Mouse (Mus musculus): ENCODE results near the gene Siah3. TPM values are rescaled to one million over a fixed set of nuclear protein-coding genes. Genes with fewer than 3 reads are reported as not detected.

Siah3 gene
- polyA plus RNA-seq, 1 experiment from 2014 or later, result 0.35 TPM

DNA sequence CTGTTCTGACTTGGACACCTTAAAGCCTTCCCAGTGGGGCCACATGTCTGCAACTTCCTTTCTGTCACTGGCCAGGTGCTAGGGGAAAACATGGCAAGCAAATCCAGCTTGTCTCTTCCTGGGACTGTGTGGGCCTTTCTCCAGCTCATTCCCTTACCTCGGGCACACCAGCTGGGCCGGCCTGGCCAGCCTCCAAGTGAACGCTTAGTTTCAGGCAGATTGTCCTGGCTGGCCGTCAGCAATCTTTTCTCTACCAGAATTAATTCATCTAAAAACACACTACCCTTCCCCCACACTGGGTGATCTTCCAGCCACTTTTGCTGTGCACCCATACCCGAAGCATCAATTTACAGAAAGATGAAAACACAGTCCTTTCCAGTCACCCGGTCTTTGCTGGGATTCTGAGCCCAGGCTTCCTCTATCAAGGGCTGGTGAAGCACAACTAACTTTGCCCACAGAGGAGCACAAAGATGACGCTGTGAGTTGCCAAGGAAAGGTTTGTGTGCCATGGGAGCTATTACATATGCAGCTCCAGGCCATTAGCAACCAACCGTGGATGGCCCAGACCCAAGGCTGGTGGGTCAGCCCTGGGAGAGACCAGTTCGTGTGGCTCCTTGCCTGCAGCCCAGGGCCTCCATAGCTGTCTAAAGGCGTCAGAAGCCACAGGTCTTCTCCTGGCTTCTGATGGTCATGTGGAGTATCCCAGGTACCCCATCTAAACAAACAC, 71.8 kb downstream of the Siah3 start:
- peak; percentile 62; the same call in 1 of the 2 replicates for ATAC-seq (ENCODE audit: insufficient number of reproducible peaks, insufficient read depth, low FRiP score, low TSS enrichment, low read depth)
- Histone ChIP-seq H3K9me3 (no peaks in the 10 kb centered on the region), H3K4me2 (no peak overlapping the region), H3K27ac (0 out of 2 replicates have a peak overlapping the region, but pooled peaks have one; percentile 11), H3K36me3 (no peaks in the 10 kb centered on the region), H3K4me1 (peaks cover 16% of the 10 kb centered on the region), H3K9ac (no peak overlapping the region), H3K27me3 (peaks cover 8% of the 10 kb centered on the region; the same call in 1 of the 2 replicates), H3K4me3 (no peak overlapping the region)
- 61% methylated on average over 10 of the region's 10 CpGs for WGBS

DNA sequence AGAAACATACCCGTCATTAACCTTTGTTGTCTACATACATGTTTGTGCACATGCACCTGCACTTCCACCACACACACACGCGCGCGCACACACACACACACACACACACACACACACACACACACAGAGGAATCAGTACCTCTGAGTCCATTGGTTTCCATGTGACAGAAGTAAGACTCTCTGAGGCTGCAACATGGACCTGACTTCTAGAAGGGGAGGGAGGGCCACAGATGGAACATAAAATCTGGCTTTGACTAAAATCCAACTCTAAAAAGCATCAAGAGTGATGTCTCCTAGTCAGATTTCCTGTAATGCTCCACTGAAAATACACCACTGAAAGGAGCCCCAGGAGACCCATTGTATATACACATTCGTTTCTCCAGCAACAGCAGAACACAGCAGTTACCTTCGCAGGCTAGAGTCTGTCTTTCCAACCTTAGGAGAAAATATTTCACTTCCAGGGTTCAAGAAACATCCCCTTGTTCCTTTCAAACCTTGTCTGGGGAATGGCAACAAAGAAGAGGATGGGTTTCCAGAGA, 75.1 kb downstream of the Siah3 start:
- Histone ChIP-seq H3K27ac (no peak overlapping the region), H3K4me3 (no peak overlapping the region), H3K4me1 (peaks cover 16% of the 10 kb centered on the region), H3K36me3 (no peaks in the 10 kb centered on the region), H3K4me2 (no peak overlapping the region), H3K27me3 (peaks cover 12% of the 10 kb centered on the region; the same call in 1 of the 2 replicates), H3K9me3 (no peaks in the 10 kb centered on the region), H3K9ac (no peak overlapping the region)
- no peak for ATAC-seq (ENCODE audit: insufficient number of reproducible peaks, insufficient read depth, low FRiP score, low TSS enrichment, low read depth)
- 71% methylated on average over 7 of the region's 7 CpGs for WGBS

DNA sequence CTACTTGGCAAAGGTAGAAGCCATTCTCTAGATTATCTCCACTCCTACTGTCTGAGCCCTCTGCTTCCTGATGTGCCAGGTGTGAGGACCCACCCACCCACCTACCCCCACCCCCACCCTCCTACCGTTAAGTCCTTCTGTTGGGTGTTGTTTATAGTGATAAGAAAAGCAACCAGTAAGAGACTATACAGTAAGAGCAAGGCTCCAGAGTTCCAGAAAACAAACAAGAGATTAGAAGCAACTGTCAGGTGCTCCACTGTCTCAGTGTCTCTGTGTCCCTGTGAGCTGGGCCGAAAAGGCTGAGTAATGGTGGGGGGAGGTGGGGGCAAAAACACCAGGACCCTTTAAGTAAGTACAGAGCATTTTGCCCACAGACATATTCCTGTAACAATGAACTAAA, 83.4 kb downstream of the Siah3 start:
- peaks cover 24% of the 10 kb centered on the region for H3K4me1 ChIP-seq
- H3K27me3 ChIP-seq, result 0 out of 2 replicates have a peak, but pooled peaks cover 2% of the 10 kb centered on the region
- no peak for ATAC-seq (ENCODE audit: insufficient number of reproducible peaks, insufficient read depth, low FRiP score, low TSS enrichment, low read depth)
- H3K4me3 ChIP-seq, result no peak overlapping the region
- 54% methylated on average over 2 of the region's 2 CpGs for WGBS
- H3K4me2 ChIP-seq, result no peak overlapping the region
- no peak overlapping the region for H3K27ac ChIP-seq
- H3K9ac ChIP-seq, result no peak overlapping the region
- no peaks in the 10 kb centered on the region for H3K36me3 ChIP-seq
- H3K9me3 ChIP-seq, result no peaks in the 10 kb centered on the region

DNA sequence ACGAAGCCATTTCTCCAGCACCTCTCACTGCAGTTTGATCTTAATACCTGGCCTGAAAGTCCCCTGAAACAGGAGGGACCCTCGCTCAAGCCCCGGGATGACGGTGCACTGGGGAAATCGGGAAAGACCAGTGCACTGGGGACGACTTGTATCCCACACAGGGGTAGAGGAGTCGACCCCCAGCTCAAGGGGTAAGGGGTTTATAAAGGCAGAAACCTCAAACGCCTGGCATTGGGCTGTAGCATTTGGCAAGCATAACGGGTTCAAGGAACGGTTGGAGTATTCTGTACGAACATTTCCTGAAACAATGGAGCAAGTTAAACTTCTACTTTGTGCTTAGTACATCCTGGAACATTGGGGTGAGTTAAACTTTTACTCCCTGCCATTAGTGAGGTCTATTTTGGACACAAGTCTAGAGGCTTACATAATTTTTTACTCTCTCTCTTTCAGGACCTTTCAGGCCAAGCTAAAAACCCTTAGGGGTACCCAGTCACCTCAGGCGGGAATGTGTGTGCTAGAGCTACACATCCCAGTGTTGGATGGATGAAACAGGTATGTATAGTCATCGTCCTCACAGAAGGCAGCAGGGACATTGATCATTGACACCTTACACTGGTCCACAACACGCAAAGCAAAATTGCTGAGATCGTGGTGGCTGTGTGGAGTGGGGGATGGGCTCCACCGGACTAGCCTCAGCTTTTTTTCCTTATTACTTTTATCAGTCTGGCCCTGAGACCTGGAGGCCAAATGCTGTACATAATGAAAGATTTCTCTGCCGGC, 84.6 kb downstream of the Siah3 start:
- Histone ChIP-seq H3K9me3 (no peaks in the 10 kb centered on the region), H3K27me3 (no peaks in the 10 kb centered on the region), H3K4me1 (peaks cover 24% of the 10 kb centered on the region), H3K36me3 (no peaks in the 10 kb centered on the region), H3K4me2 (no peak overlapping the region), H3K4me3 (no peak overlapping the region), H3K9ac (no peak overlapping the region), H3K27ac (no peak overlapping the region)
- no peak for ATAC-seq (ENCODE audit: insufficient number of reproducible peaks, insufficient read depth, low FRiP score, low TSS enrichment, low read depth)
- 53% methylated on average over 17 of the region's 17 CpGs for WGBS

DNA sequence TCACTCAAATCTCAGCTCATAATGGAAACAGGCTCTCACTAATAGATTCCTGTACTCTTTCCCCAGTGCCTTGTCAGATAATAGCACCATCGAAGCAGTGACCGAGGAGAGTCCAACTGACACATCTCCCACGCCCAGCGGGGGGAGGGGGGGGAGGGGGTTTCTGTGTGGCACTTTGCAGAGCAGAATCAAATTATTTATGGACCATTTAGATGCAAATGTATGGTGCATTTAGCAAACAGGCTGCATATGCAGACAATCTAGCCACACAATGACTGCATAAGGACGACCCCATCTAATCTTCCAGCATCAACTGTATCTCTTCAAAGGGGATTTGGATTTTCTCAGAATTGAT, 85.2 kb downstream of the Siah3 start:
- Histone ChIP-seq H3K4me3 (no peak overlapping the region), H3K9me3 (no peaks in the 10 kb centered on the region), H3K27me3 (no peaks in the 10 kb centered on the region), H3K4me1 (peaks cover 24% of the 10 kb centered on the region), H3K27ac (no peak overlapping the region), H3K36me3 (no peaks in the 10 kb centered on the region), H3K4me2 (no peak overlapping the region), H3K9ac (no peak overlapping the region)
- ATAC-seq (ENCODE audit: insufficient number of reproducible peaks, insufficient read depth, low FRiP score, low TSS enrichment, low read depth), result no peak
- WGBS, result 3% methylated on average over 5 of the region's 5 CpGs

DNA sequence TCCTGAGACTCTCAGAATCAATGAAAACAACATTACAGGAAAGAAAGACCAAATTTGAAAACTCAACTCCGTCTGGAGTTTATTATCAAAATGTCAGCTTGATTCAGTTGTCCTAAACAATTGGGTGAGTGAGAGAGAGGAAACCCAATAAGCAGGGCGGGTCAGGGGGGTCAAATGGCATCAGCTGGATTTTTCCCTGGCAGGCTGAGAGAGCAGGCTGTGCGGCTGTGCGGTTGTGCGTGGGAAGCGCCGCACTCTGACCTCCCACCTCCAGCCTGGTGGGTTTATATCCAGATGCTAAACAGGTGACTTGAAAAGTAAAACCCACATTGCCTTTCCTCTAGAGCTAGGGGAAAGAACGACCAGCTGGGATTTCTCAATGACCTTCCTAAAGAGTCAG, 85.9 kb downstream of the Siah3 start:
- Histone ChIP-seq H3K4me2 (no peak overlapping the region), H3K9me3 (no peaks in the 10 kb centered on the region), H3K36me3 (no peaks in the 10 kb centered on the region), H3K27ac (no peak overlapping the region), H3K9ac (no peak overlapping the region), H3K4me3 (no peak overlapping the region), H3K27me3 (no peaks in the 10 kb centered on the region), H3K4me1 (peaks cover 19% of the 10 kb centered on the region)
- no peak for ATAC-seq (ENCODE audit: insufficient number of reproducible peaks, insufficient read depth, low FRiP score, low TSS enrichment, low read depth)
- WGBS, result 7% methylated on average over 8 of the region's 8 CpGs

DNA sequence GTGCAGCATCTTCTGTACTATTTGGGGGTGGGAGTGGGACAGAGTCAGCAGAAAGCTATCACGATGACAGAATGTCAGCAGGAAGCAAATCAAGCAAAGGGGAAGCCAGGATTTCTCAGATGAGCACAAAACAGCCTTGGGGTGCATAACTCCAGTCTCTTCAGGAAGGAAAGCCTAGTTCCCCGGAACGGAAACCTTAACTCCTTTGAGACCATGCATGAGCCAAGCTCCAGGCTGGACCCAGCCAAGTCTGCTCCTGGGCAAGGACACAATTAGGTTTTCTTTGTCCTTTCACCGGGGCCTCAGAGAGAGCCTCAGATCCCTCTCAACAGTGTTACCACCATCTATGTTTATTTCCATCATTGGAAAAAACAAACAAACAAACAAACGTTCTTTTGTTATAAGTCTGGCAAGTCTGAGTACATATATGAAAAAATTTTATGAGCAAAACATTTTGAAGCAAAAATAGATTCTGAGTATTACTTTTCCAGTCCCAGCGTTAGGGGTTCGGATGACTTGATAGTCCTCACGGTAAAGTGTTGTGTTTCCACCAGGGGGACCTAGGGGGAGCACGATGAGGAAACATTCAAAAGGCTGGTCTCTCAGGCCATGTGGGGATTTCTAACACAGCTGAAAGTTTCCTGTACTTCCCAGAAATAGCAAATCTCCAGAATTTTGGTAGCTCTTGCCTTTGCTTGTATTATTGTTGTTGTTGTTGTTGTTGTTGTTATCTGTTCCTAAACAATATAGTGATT, 106.0 kb downstream of the Siah3 start:
- no peak overlapping the region for H3K9ac ChIP-seq
- no peaks in the 10 kb centered on the region for H3K4me1 ChIP-seq
- H3K27ac ChIP-seq, result no peak overlapping the region
- ATAC-seq (ENCODE audit: insufficient number of reproducible peaks, insufficient read depth, low FRiP score, low TSS enrichment, low read depth), result no peak
- no peaks in the 10 kb centered on the region for H3K9me3 ChIP-seq
- H3K36me3 ChIP-seq, result no peaks in the 10 kb centered on the region
- H3K27me3 ChIP-seq, result no peaks in the 10 kb centered on the region
- no peak overlapping the region for H3K4me2 ChIP-seq
- no peak overlapping the region for H3K4me3 ChIP-seq
- 36% methylated on average over 9 of the region's 9 CpGs for WGBS

DNA sequence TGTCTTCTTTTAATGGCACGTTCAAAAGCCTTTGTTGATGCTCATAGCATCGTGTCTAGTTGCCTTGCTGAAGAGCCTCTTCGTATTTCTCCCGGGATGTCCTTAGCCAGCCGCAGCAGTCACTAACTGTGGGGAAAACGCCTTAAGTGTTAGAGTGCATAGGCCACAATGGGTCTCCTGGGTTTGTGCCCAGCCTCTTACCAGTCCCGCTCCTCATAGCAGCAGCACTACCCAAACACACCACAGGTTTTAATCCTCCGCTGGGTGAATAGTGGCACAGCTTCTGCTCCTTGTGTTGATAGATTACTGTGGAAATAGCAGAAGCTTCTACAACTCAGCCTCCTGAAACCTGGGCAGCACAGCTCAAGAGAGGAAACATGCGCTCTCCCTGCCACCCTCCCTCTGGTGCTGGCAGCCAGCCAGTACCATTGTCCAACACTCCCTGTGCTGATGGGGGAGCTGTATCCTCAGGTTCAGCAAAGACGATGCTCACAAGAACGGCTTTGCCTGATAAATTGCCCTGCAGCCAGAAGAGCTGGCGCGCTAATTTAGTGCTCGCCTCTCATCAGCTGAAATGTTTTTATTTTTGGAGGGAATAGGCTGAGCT, 109.9 kb downstream of the Siah3 start:
- H3K4me3 ChIP-seq, result no peak overlapping the region
- H3K4me1 ChIP-seq, result no peaks in the 10 kb centered on the region
- no peaks in the 10 kb centered on the region for H3K27me3 ChIP-seq
- ATAC-seq (ENCODE audit: insufficient number of reproducible peaks, insufficient read depth, low FRiP score, low TSS enrichment, low read depth), result no peak
- H3K9ac ChIP-seq, result no peak overlapping the region
- H3K27ac ChIP-seq, result no peak overlapping the region
- no peak overlapping the region for H3K4me2 ChIP-seq
- WGBS, result 67% methylated on average over 14 of the region's 14 CpGs
- no peaks in the 10 kb centered on the region for H3K9me3 ChIP-seq
- H3K36me3 ChIP-seq, result no peaks in the 10 kb centered on the region

DNA sequence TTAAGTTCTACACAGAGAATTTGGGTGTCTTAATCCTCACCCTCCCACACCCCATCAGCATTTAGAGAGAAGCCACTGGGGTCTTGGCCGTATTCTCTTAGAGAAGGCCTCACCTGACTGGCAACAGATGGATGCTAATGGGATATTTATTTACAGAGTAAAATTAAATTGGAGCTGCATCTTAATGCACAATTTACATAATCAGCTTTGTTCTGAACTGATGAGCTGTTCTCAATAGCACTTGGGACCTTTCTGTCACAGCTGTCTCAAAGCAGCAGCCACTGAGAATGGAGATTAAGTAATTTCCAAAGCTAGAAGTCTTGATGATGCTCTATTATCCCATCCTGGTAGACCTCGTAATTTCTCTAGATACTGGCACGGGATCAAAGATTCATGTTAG, 110.5 kb downstream of the Siah3 start:
- no peaks in the 10 kb centered on the region for H3K27me3 ChIP-seq
- ATAC-seq (ENCODE audit: insufficient number of reproducible peaks, insufficient read depth, low FRiP score, low TSS enrichment, low read depth), result no peak
- H3K9me3 ChIP-seq, result no peaks in the 10 kb centered on the region
- no peaks in the 10 kb centered on the region for H3K4me1 ChIP-seq
- no peaks in the 10 kb centered on the region for H3K36me3 ChIP-seq
- H3K4me3 ChIP-seq, result no peak overlapping the region
- no peak overlapping the region for H3K4me2 ChIP-seq
- H3K9ac ChIP-seq, result no peak overlapping the region
- 70% methylated on average over 3 of the region's 3 CpGs for WGBS
- no peak overlapping the region for H3K27ac ChIP-seq

DNA sequence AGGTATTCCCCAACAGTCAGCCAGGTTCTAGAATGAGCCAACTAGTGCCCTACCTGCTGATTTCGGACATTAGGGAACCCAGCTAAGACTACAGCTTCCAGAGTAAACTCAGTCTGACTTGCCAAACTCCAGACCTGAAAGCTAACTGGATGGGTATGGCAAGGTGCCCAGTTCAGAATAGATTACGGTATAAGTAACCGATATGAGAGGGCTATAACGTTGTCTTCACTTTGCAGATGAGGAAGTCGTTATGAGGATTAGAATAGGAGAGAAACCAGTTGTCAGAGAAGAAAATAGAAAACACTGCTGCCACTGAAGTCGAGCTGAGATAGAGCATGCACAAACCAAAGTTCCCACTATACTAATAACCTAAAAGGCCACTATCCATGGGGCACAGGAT, 123.2 kb downstream of the Siah3 start:
- no peak overlapping the region for H3K27ac ChIP-seq
- no peak overlapping the region for H3K9ac ChIP-seq
- H3K4me1 ChIP-seq, result no peaks in the 10 kb centered on the region
- H3K4me2 ChIP-seq, result no peak overlapping the region
- H3K27me3 ChIP-seq, result no peaks in the 10 kb centered on the region
- H3K9me3 ChIP-seq, result no peaks in the 10 kb centered on the region
- H3K4me3 ChIP-seq, result no peak overlapping the region
- no peak for ATAC-seq (ENCODE audit: insufficient number of reproducible peaks, insufficient read depth, low FRiP score, low TSS enrichment, low read depth)
- H3K36me3 ChIP-seq, result no peaks in the 10 kb centered on the region
- WGBS, result 78% methylated on average over 6 of the region's 6 CpGs
